Mouse (Mus musculus) 3T3-L1 (cell line): Measurements from ENCODE around the gene Zdhhc13.

Experiments
- DNase-seq: peaks from one replicate; pipeline ENCODE4 v3.0.0-alpha.2; 2015; ENCODE audit warnings: low read depth, low spot score

Zdhhc13 gene

GRCm38 (mm10) chr7:48788851-48789572 lies at the start of gene Zdhhc13:
Gene Zdhhc13, plus strand, starts transcription at chr7:48789003.
- peak; percentile 94 for DNase-seq

- peak; percentile 93 for DNase-seq
Measured at GRCm38 (mm10) chr7:48749298-48750163, 39.3 kb upstream of the Zdhhc13 start.

- no peak for DNase-seq
Measured at GRCm38 (mm10) chr7:48750164-48750809, 38.5 kb upstream of the Zdhhc13 start.

- no peak for DNase-seq
Measured at GRCm38 (mm10) chr7:48751222-48751621, 37.6 kb upstream of the Zdhhc13 start.

GRCm38 (mm10) chr7:48754415-48754974 lies 34.3 kb upstream of the Zdhhc13 start:
- no peak for DNase-seq

- DNase-seq, result no peak
Measured at GRCm38 (mm10) chr7:48755825-48756224, 33.0 kb upstream of the Zdhhc13 start.

GRCm38 (mm10) chr7:48756306-48756931 lies 32.4 kb upstream of the Zdhhc13 start:
- DNase-seq, result peak; percentile 44

GRCm38 (mm10) chr7:48758083-48758482 lies 30.7 kb upstream of the Zdhhc13 start:
- DNase-seq, result no peak

GRCm38 (mm10) chr7:48760789-48761188 lies 28.0 kb upstream of the Zdhhc13 start:
- DNase-seq, result no peak

- no peak for DNase-seq
Measured at GRCm38 (mm10) chr7:48762289-48762688, 26.5 kb upstream of the Zdhhc13 start.

GRCm38 (mm10) chr7:48762721-48763120 lies 26.1 kb upstream of the Zdhhc13 start:
- no peak for DNase-seq

- DNase-seq, result peak; percentile 16
Measured at GRCm38 (mm10) chr7:48765959-48766358, 22.8 kb upstream of the Zdhhc13 start.

GRCm38 (mm10) chr7:48769721-48770120 lies 19.1 kb upstream of the Zdhhc13 start:
- DNase-seq, result peak; percentile 36

- no peak for DNase-seq
Measured at GRCm38 (mm10) chr7:48772060-48772734, 16.6 kb upstream of the Zdhhc13 start.

GRCm38 (mm10) chr7:48773333-48773732 lies 15.5 kb upstream of the Zdhhc13 start:
- DNase-seq, result no peak

- no peak for DNase-seq
Measured at GRCm38 (mm10) chr7:48774633-48775032, 14.2 kb upstream of the Zdhhc13 start.

- DNase-seq, result no peak
Measured at GRCm38 (mm10) chr7:48775436-48775835, 13.4 kb upstream of the Zdhhc13 start.

- DNase-seq, result no peak
Measured at GRCm38 (mm10) chr7:48777721-48778504, 10.9 kb upstream of the Zdhhc13 start.

GRCm38 (mm10) chr7:48779110-48779509 lies 9.7 kb upstream of the Zdhhc13 start:
- DNase-seq, result no peak

- no peak for DNase-seq
Measured at GRCm38 (mm10) chr7:48782432-48782831, 6.4 kb upstream of the Zdhhc13 start.
